Mouse (Mus musculus): ENCODE data around the gene Gstm1. TPM values are rescaled to one million over a fixed set of nuclear protein-coding genes. Genes with fewer than 3 reads are reported as not detected.
"Not testable (repeated sequence)": the region's sequence is repeated elsewhere in the genome, so short reads cannot be mapped to it uniquely, and the experiment has no call there.

Gene Gstm1
- polyA plus RNA-seq, 1 experiment from 2014 or later, result 28.0 TPM

DNA sequence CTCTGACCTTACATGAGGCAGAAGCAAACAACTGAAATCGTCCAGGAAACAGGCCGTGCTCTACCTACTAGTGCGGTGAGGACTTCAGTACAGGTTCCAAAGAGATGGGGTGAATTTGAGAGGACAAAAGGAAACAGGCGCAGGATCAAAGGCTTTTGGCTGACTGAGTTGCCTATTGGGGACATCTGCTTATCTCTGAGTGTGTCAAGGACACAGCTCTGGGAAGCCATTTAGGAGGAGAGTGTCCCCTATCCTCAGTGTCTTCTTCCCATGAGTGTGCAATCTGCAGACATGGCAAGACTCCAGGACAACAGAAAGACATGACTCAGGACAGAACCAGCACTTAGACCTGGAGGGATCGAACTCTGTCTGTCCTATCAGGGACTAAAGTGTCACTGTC, 33.3 kb downstream of the Gstm1 start:
- DNase-seq (ENCODE audit: low spot score) (no peak), ATAC-seq (ENCODE audit: insufficient read depth, low FRiP score, low TSS enrichment) (no peak)
- Histone ChIP-seq H3K9me3 (ENCODE audit: control insufficient read depth, low read length) (no peaks in the 10 kb centered on the region), H3K4me2 (ENCODE audit: low read depth) (no peak overlapping the region), H3K4me1 (ENCODE audit: control insufficient read depth, insufficient read depth, low read length) (no peaks in the 10 kb centered on the region), H3K4me3 (ENCODE audit: low read depth, low read length) (no peak overlapping the region), H3K27me3 (ENCODE audit: control insufficient read depth, insufficient read depth, low read length) (no peaks in the 10 kb centered on the region), H3K36me3 (ENCODE audit: control insufficient read depth, insufficient read depth, low read length) (no peaks in the 10 kb centered on the region), H3K9ac (ENCODE audit: low read length) (no peak overlapping the region), H3K27ac (ENCODE audit: low read depth, low read length) (no peak overlapping the region)
- WGBS, result 78% methylated on average over 5 of the region's 5 CpGs

DNA sequence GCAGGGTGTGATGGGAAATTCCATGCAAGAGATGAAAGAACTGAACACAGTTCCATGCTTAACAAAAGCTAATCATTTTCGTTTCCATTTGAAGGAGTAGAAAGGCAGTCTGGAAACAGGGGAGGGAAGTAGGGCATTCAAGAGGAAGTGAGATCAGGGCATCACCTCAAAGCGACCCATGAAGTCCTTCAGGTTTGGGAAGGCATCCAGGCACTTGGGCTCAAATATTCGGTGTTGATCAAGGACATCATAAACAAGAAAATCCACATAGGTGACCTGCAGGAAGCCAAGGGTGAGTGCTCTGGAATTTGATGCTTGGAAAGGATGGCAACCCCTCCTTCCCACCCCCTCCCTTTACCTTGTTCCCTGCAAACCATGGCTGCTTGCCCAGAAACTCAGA, 34.0 kb downstream of the Gstm1 start:
- H3K9ac ChIP-seq (ENCODE audit: low read length), result no peak overlapping the region
- DNase-seq (ENCODE audit: low spot score), result no peak
- H3K36me3 ChIP-seq (ENCODE audit: control insufficient read depth, insufficient read depth, low read length), result no peaks in the 10 kb centered on the region
- no peak overlapping the region for H3K4me3 ChIP-seq (ENCODE audit: low read depth, low read length)
- ATAC-seq (ENCODE audit: insufficient read depth, low FRiP score, low TSS enrichment), result no peak
- H3K9me3 ChIP-seq (ENCODE audit: control insufficient read depth, low read length), result no peaks in the 10 kb centered on the region
- 68% methylated on average over 3 of the region's 3 CpGs for WGBS
- no peaks in the 10 kb centered on the region for H3K4me1 ChIP-seq (ENCODE audit: control insufficient read depth, insufficient read depth, low read length)
- no peak overlapping the region for H3K27ac ChIP-seq (ENCODE audit: low read depth, low read length)
- H3K27me3 ChIP-seq (ENCODE audit: control insufficient read depth, insufficient read depth, low read length), result no peaks in the 10 kb centered on the region
- H3K4me2 ChIP-seq (ENCODE audit: low read depth), result no peak overlapping the region

DNA sequence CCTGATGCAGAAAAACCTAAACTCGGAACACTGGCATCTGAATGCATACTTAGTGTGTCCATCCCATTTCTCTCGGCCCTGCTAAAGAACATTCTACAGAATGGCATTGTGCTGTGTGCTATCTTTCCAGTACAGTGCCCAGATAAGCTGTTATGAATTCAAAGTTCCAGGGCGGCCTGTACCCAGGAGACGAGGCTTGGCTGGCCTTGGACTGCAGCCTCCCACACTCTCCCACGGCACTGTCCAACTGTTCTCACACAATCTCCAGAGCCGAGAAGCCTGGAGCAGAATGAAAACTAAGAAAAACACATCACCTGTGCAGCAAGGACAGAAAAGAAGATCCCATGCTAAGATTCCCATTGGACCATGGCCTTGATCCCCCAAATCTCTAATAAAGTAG, 35.0 kb downstream of the Gstm1 start:
- Histone ChIP-seq H3K4me2 (ENCODE audit: low read depth) (no peak overlapping the region), H3K4me3 (ENCODE audit: low read depth, low read length) (no peak overlapping the region), H3K9ac (ENCODE audit: low read length) (no peak overlapping the region), H3K4me1 (ENCODE audit: control insufficient read depth, insufficient read depth, low read length) (no peaks in the 10 kb centered on the region), H3K27ac (ENCODE audit: low read depth, low read length) (no peak overlapping the region), H3K36me3 (ENCODE audit: control insufficient read depth, insufficient read depth, low read length) (no peaks in the 10 kb centered on the region), H3K27me3 (ENCODE audit: control insufficient read depth, insufficient read depth, low read length) (no peaks in the 10 kb centered on the region), H3K9me3 (ENCODE audit: control insufficient read depth, low read length) (no peaks in the 10 kb centered on the region)
- 81% methylated on average over 6 of the region's 6 CpGs for WGBS
- ATAC-seq (ENCODE audit: insufficient read depth, low FRiP score, low TSS enrichment) (no peak), DNase-seq (ENCODE audit: low spot score) (no peak)

GRCm38 (mm10) chr3:107981261-107981660, 36.5 kb downstream of the Gstm1 start:
- no peak for DNase-seq (ENCODE audit: low spot score)
- no peaks in the 10 kb centered on the region for H3K36me3 ChIP-seq (ENCODE audit: control insufficient read depth, insufficient read depth, low read length)
- no peaks in the 10 kb centered on the region for H3K4me1 ChIP-seq (ENCODE audit: control insufficient read depth, insufficient read depth, low read length)
- H3K4me2 ChIP-seq (ENCODE audit: low read depth), result no peak overlapping the region
- H3K4me3 ChIP-seq (ENCODE audit: low read depth, low read length), result no peak overlapping the region
- no peaks in the 10 kb centered on the region for H3K9me3 ChIP-seq (ENCODE audit: control insufficient read depth, low read length)
- 66% methylated on average over 3 of the region's 3 CpGs for WGBS
- ATAC-seq (ENCODE audit: insufficient read depth, low FRiP score, low TSS enrichment), result no peak
- H3K27me3 ChIP-seq (ENCODE audit: control insufficient read depth, insufficient read depth, low read length), result no peaks in the 10 kb centered on the region
- no peak overlapping the region for H3K9ac ChIP-seq (ENCODE audit: low read length)
- H3K27ac ChIP-seq (ENCODE audit: low read depth, low read length), result no peak overlapping the region

DNA sequence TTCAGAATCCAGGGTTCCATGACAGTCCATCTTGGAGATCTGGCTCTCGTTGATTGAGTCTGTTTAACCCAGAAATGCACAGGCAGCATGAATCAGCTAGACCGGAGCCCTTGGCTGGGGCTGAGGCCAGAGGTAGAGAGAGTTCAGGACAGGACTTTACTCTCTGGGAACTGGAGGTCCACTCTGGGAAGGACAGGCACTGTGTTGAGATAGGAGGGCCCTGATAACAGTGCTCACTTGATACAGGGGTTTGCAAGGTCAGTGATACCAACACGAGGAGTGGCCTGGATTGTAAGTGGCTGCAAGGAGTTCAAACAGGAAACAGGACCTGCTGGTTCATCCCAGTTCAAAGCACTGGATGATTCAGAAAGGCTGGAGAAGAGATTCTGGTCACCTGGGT, 40.1 kb downstream of the Gstm1 start:
- no peak overlapping the region for H3K9ac ChIP-seq (ENCODE audit: low read length)
- no peaks in the 10 kb centered on the region for H3K4me1 ChIP-seq (ENCODE audit: control insufficient read depth, insufficient read depth, low read length)
- DNase-seq (ENCODE audit: low spot score), result no peak
- no peak for ATAC-seq (ENCODE audit: insufficient read depth, low FRiP score, low TSS enrichment)
- no peaks in the 10 kb centered on the region for H3K9me3 ChIP-seq (ENCODE audit: control insufficient read depth, low read length)
- no peak overlapping the region for H3K4me2 ChIP-seq (ENCODE audit: low read depth)
- H3K27ac ChIP-seq (ENCODE audit: low read depth, low read length), result no peak overlapping the region
- no peaks in the 10 kb centered on the region for H3K36me3 ChIP-seq (ENCODE audit: control insufficient read depth, insufficient read depth, low read length)
- H3K27me3 ChIP-seq (ENCODE audit: control insufficient read depth, insufficient read depth, low read length), result no peaks in the 10 kb centered on the region
- H3K4me3 ChIP-seq (ENCODE audit: low read depth, low read length), result no peak overlapping the region
- 85% methylated on average over 3 of the region's 3 CpGs for WGBS

GRCm38 (mm10) chr3:107974237-107974636, 43.5 kb downstream of the Gstm1 start:
- Histone ChIP-seq H3K9ac (ENCODE audit: low read length) (no peak overlapping the region), H3K4me3 (ENCODE audit: low read depth, low read length) (no peak overlapping the region), H3K4me1 (ENCODE audit: control insufficient read depth, insufficient read depth, low read length) (no peaks in the 10 kb centered on the region), H3K36me3 (ENCODE audit: control insufficient read depth, insufficient read depth, low read length) (no peaks in the 10 kb centered on the region), H3K27ac (ENCODE audit: low read depth, low read length) (no peak overlapping the region), H3K27me3 (ENCODE audit: control insufficient read depth, insufficient read depth, low read length) (no peaks in the 10 kb centered on the region), H3K4me2 (ENCODE audit: low read depth) (no peak overlapping the region), H3K9me3 (ENCODE audit: control insufficient read depth, low read length) (no peaks in the 10 kb centered on the region)
- DNase-seq (ENCODE audit: low spot score) (no peak), ATAC-seq (ENCODE audit: insufficient read depth, low FRiP score, low TSS enrichment) (no peak)
- 96% methylated on average over 1 of the region's 1 CpGs for WGBS

DNA sequence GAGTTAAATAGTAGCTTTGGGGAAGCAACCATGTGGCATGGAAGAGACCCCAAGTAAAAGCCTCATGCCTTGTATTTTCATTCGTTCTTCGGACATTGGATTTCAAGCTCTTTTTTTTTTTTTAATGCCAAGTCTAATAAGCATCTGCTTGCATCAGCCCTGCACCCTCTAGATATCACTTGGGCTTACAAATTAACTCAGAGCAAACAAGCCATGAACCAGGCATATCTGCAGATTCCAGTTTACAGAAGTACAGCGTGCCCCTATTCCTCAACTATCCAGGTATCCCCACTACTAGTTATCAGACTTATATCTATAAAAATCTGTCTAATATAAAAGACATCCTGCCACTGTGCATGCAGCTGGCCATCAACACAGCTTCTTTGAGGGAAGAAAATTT, 45.7 kb downstream of the Gstm1 start:
- WGBS, result 92% methylated on average over 3 of the region's 3 CpGs

DNA sequence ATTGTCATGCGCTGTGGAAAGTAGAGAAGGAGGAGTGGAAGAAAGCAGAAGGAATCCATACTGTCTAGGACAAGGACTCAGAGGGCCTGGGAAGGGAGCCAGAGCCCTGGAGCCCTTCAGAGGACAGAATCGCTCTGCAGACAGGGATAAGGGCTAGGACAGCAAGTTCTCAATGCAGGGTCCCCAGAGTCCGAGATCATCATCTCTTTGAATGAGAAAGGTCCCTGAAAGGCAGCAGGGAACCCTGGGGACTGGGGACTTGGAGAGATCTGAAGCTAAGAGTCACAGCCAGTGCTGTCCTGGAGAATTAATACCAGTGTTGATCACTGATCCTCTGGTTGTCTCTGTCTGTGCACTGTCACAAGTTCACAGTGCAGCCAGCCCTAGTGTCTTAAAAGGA, 46.7 kb downstream of the Gstm1 start:
- 58% methylated on average over 3 of the region's 3 CpGs for WGBS
- H3K36me3 ChIP-seq (ENCODE audit: control insufficient read depth, insufficient read depth, low read length); H3K27ac ChIP-seq (ENCODE audit: low read depth, low read length); ATAC-seq (ENCODE audit: insufficient read depth, low FRiP score, low TSS enrichment); H3K9me3 ChIP-seq (ENCODE audit: control insufficient read depth, low read length); DNase-seq (ENCODE audit: low spot score); H3K27me3 ChIP-seq (ENCODE audit: control insufficient read depth, insufficient read depth, low read length); H3K4me3 ChIP-seq (ENCODE audit: low read depth, low read length); H3K4me1 ChIP-seq (ENCODE audit: control insufficient read depth, insufficient read depth, low read length); H3K4me2 ChIP-seq (ENCODE audit: low read depth); H3K9ac ChIP-seq (ENCODE audit: low read length): not testable (repeated sequence)

More for the DNA sequence above, 45.7 kb downstream of the Gstm1 start:
- ATAC-seq (ENCODE audit: insufficient read depth, low FRiP score, low TSS enrichment) (no peak), DNase-seq (ENCODE audit: low spot score) (no peak)
- no peak overlapping the region for H3K9ac ChIP-seq (ENCODE audit: low read length)
- no peak overlapping the region for H3K4me2 ChIP-seq (ENCODE audit: low read depth)
- no peak overlapping the region for H3K27ac ChIP-seq (ENCODE audit: low read depth, low read length)
- no peaks in the 10 kb centered on the region for H3K27me3 ChIP-seq (ENCODE audit: control insufficient read depth, insufficient read depth, low read length)
- H3K4me3 ChIP-seq (ENCODE audit: low read depth, low read length), result no peak overlapping the region
- H3K4me1 ChIP-seq (ENCODE audit: control insufficient read depth, insufficient read depth, low read length), result no peaks in the 10 kb centered on the region
- H3K36me3 ChIP-seq (ENCODE audit: control insufficient read depth, insufficient read depth, low read length), result no peaks in the 10 kb centered on the region
- H3K9me3 ChIP-seq (ENCODE audit: control insufficient read depth, low read length), result no peaks in the 10 kb centered on the region

DNA sequence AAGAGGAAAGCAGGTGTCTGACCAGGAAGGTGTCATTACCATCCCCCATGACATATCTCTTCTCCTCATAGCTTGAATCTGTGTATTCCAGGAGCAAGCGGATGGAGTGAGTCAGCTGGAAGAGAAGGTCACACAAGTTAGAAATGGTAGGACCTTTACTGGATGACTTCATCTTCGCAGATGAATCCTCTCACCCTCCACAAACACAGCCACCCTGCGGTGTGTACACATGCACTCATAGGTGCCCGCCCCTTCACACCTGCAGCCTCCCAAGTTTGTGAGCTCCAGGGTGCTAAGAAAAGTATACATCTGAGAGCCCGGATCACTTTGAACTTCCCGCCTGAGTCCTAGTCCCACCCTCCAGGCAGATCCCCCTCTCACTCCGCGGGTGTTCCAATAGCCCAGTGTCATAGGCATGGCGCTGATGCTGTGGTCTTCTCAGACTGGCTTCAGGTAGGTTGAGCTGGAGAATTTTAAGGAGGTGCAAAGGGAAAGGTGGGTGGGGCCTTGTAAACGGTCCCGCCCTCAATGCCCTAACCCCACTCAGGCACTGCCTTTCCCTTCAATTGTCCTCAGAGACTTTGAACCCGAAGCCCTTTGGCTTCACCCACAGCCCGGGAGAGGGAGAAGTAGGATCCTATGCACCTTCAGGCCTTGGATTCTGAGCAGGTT, 48.9 kb downstream of the Gstm1 start, which contains the start of gene Gstm3:
Gene Gstm3, minus strand, starts transcription at position 560 of the 672 bp plus-strand sequence.
- no peaks in the 10 kb centered on the region for H3K9me3 ChIP-seq (ENCODE audit: control insufficient read depth, low read length)
- no peak for DNase-seq (ENCODE audit: low spot score)

More for the DNA sequence above, 48.9 kb downstream of the Gstm1 start, which contains the start of gene Gstm3:
- H3K4me2 ChIP-seq (ENCODE audit: low read depth), result no peak within 1 kb of the TSS
- H3K4me3 ChIP-seq (ENCODE audit: low read depth, low read length), result no peak within 1 kb of the TSS
- no peaks in the 10 kb centered on the region for H3K4me1 ChIP-seq (ENCODE audit: control insufficient read depth, insufficient read depth, low read length)
- no peak within 1 kb of the TSS for H3K9ac ChIP-seq (ENCODE audit: low read length)
- no peaks in the 10 kb centered on the region for H3K36me3 ChIP-seq (ENCODE audit: control insufficient read depth, insufficient read depth, low read length)
- no peak for ATAC-seq (ENCODE audit: insufficient read depth, low FRiP score, low TSS enrichment)
- H3K27me3 ChIP-seq (ENCODE audit: control insufficient read depth, insufficient read depth, low read length), result no peaks in the 10 kb centered on the region
- 56% methylated on average over 13 of the region's 13 CpGs for WGBS
- no peak within 1 kb of the TSS for H3K27ac ChIP-seq (ENCODE audit: low read depth, low read length)

Measured in neural tube, embryonic 11.5 days (tissue).